In the genomic region with DNA sequence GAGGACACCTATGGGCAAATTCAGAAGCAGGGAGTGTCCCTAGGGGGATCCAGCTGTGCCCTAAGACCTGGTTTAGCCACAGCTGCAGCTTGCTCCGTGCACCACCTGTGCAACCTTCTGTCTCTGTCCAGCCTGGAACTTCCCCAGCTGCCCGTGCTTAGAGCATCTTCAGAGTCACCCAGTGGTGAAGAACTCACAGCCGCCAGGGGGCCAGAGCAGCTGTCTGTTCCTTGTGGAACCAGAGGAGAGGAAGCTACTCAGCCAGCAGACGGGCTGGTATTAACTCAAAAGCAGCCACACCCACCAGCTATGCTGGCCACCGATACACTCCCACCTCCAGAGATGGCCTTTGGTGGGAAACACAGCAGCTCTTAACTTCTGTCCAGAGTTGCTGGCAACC, we compare ENCODE assay signal across 10 mouse cellular contexts. TPM values are rescaled to one million over a fixed set of nuclear protein-coding genes. Genes with fewer than 3 reads are reported as not detected.
DNase-seq lines count a peak whose midpoint lies in the region; ATAC-seq and TF ChIP-seq lines count a peak whose summit lies in the region.
"Had no signal": no experiment of that assay in that cellular context is flagged by ENCODE, and none has a peak within 500 bp of the region (broad histone marks: within the 10 kb centered on the region; RNA-seq: fewer than 3 reads in every experiment).

No protein-coding gene starts in this region.

- H3K36me3 ChIP-seq in heart, postnatal 0 days (replicated peaks; ENCODE audit: control insufficient read depth, insufficient read depth, low read length) = no peaks in the 10 kb centered on the region
- H3K36me3 ChIP-seq in forebrain, embryonic 10.5 days (replicated peaks) = no peaks in the 10 kb centered on the region

- no peak for ATAC-seq in heart, postnatal 0 days (ENCODE audit: insufficient read depth, low read depth)

- peaks cover 31% of the 10 kb centered on the region for H3K27me3 ChIP-seq in heart, postnatal 0 days (ENCODE audit: control insufficient read depth, insufficient read depth, low read length)
- H3K27me3 ChIP-seq in forebrain, embryonic 10.5 days (ENCODE audit: poor library complexity, severe bottlenecking) = peaks cover 45% of the 10 kb centered on the region

- no peak overlapping the region for H3K4me3 ChIP-seq in heart, postnatal 0 days (ENCODE audit: low read depth, low read length)
- no peak overlapping the region for H3K4me3 ChIP-seq in forebrain, embryonic 10.5 days

- TF ChIP-seq CTCF in heart, postnatal 0 days (IDR thresholded peaks at IDR 0.05; ENCODE audit: low read depth) = 0 out of 2 replicates have a peak, but pooled peaks have one; percentile 9

- H3K27ac ChIP-seq in heart, postnatal 0 days (ENCODE audit: low read depth) = no peak overlapping the region
- H3K27ac ChIP-seq in forebrain, embryonic 10.5 days = no peak overlapping the region

- no peak overlapping the region for H3K4me2 ChIP-seq in heart, postnatal 0 days (ENCODE audit: low read depth, low read length)

- WGBS in heart, postnatal 0 days = 25% methylated on average over 5 of the region's 5 CpGs
- WGBS in forebrain, embryonic 10.5 days = 50% methylated on average over 5 of the region's 5 CpGs

- DNase-seq in heart, postnatal 0 days (ENCODE audit: low spot score) = no peak
- DNase-seq in heart, adult 11 months = no peak
- peak; percentile 19 for DNase-seq in ovary, postnatal 36 days (ENCODE audit: low spot score)
- DNase-seq in ovary, adult 18-20 months (ENCODE audit: low spot score) = no peak
- peak; percentile 43 for DNase-seq in kidney, postnatal 14 days
- peak; percentile 38 for DNase-seq in thymus, postnatal 0 days (ENCODE audit: low spot score)
- no peak for DNase-seq in forebrain, embryonic 10.5 days (ENCODE audit: extremely low spot score, low spot score)
- no peak for DNase-seq in layer of hippocampus, postnatal 14 days (ENCODE audit: low spot score in 2 of 2)
- DNase-seq: cerebellum, adult 9-10 months had no signal

- H3K9me3 ChIP-seq in heart, postnatal 0 days (replicated peaks; ENCODE audit: control insufficient read depth, low read length) = no peaks in the 10 kb centered on the region
- H3K9me3 ChIP-seq in forebrain, embryonic 10.5 days = no peaks in the 10 kb centered on the region

- H3K4me1 ChIP-seq in heart, postnatal 0 days (ENCODE audit: control insufficient read depth, insufficient read depth) = peaks cover 3% of the 10 kb centered on the region; the same call in 1 of the 2 replicates
- H3K4me1 ChIP-seq in forebrain, embryonic 10.5 days = peaks cover 40% of the 10 kb centered on the region

- H3K9ac ChIP-seq in heart, postnatal 0 days (replicated peaks; ENCODE audit: low read depth, low read length) = no peak overlapping the region

- TF ChIP-seq EP300 in heart, postnatal 0 days (IDR thresholded peaks at IDR 0.05; ENCODE audit: low read depth) = no peak

RNA-seq across cellular contexts. Expression of a gene that starts 2.9 kb away (rescaled TPM):
- total RNA-seq in heart, postnatal 0 days (2014; rRNA removed; ENCODE audit: low replicate concordance) = 0.04 TPM in 1 of 2 replicates, not detected in the other
- 0.14 and 0.16 TPM in 2 replicates for polyA plus RNA-seq in heart, postnatal 0 days (2015; fragmentation: Nextera tagmentation; extraction: Ambion mirVana)
- 0.41 and 0.53 TPM in 2 replicates for polyA plus RNA-seq in thymus, postnatal 0 days (2015; fragmentation: Nextera tagmentation; extraction: Ambion mirVana)
- 0.69 and 0.77 TPM in 2 replicates for polyA plus RNA-seq in forebrain, embryonic 10.5 days (2016; fragmentation: Nextera tagmentation; extraction: Ambion mirVana)
- total RNA-seq in layer of hippocampus, postnatal 14 days (2021) = 10 to 100 TPM; 13.0 to 19.6 TPM
- total RNA-seq: MEL had no signal

RNA-seq across cellular contexts. Expression of a gene that starts 23.0 kb away (rescaled TPM):
- 14.9 and 22.4 TPM in 2 replicates for total RNA-seq in heart, postnatal 0 days (2014; rRNA removed; ENCODE audit: low replicate concordance)
- polyA plus RNA-seq in heart, postnatal 0 days (2015; fragmentation: Nextera tagmentation; extraction: Ambion mirVana) = 14.4 and 15.7 TPM in 2 replicates
- polyA plus RNA-seq in thymus, postnatal 0 days (2015; fragmentation: Nextera tagmentation; extraction: Ambion mirVana) = 27.3 and 27.4 TPM in 2 replicates
- 55.3 and 59.3 TPM in 2 replicates for polyA plus RNA-seq in forebrain, embryonic 10.5 days (2016; fragmentation: Nextera tagmentation; extraction: Ambion mirVana)
- 10 to 100 TPM; 16.8 to 19.9 TPM for total RNA-seq in layer of hippocampus, postnatal 14 days (2021)

RNA-seq across cellular contexts. Expression of a gene that starts 33.4 kb away (rescaled TPM):
- total RNA-seq in heart, postnatal 0 days (2014; rRNA removed; ENCODE audit: low replicate concordance) = 3.5 and 4.3 TPM in 2 replicates
- polyA plus RNA-seq in heart, postnatal 0 days (2015; fragmentation: Nextera tagmentation; extraction: Ambion mirVana) = 2.6 and 3.6 TPM in 2 replicates
- 0.38 and 0.50 TPM in 2 replicates for polyA plus RNA-seq in thymus, postnatal 0 days (2015; fragmentation: Nextera tagmentation; extraction: Ambion mirVana)
- 4.6 and 5.9 TPM in 2 replicates for polyA plus RNA-seq in forebrain, embryonic 10.5 days (2016; fragmentation: Nextera tagmentation; extraction: Ambion mirVana)
- total RNA-seq in layer of hippocampus, postnatal 14 days (2021) = 1 to 10 TPM; 1.0 to 1.1 TPM
- total RNA-seq: MEL had no signal

Comparison
In these comparisons a context has a peak if more than half of its experiments do, and no peak if none do; other contexts are left out.
1. DNase-seq: peak in ovary, postnatal 36 days (single experiment), kidney, postnatal 14 days (single experiment) and thymus, postnatal 0 days (single experiment); none in heart, postnatal 0 days (single experiment), heart, adult 11 months (single experiment), ovary, adult 18-20 months (single experiment), forebrain, embryonic 10.5 days (single experiment) and layer of hippocampus, postnatal 14 days (0 of 2).